Mouse (Mus musculus): Measurements from ENCODE around the gene Psmc1. TPM values are rescaled to one million over a fixed set of nuclear protein-coding genes. Genes with fewer than 3 reads are reported as not detected.

Gene Psmc1
- polyA plus RNA-seq, 1 experiment from 2014 or later = 236 TPM

- TF ChIP-seq CTCF (IDR thresholded peaks at IDR 0.05; ENCODE audit: low read depth) = peak; percentile 79
- H3K4me2 ChIP-seq (ENCODE audit: low read length) = no peak overlapping the region
- no peak overlapping the region for H3K9ac ChIP-seq (ENCODE audit: low read depth, low read length)
- ATAC-seq (replicated peaks; ENCODE audit: low FRiP score, low read depth) (peak; percentile 51; the same call in 1 of the 2 replicates), DNase-seq (ENCODE audit: low spot score) (peak; percentile 85)
- no peaks in the 10 kb centered on the region for H3K36me3 ChIP-seq (ENCODE audit: insufficient read depth, low read length)
- H3K27ac ChIP-seq = no peak overlapping the region
- H3K9me3 ChIP-seq (replicated peaks; ENCODE audit: low read length) = no peaks in the 10 kb centered on the region
- 11% methylated on average over 3 of the region's 3 CpGs for WGBS
- no peak overlapping the region for H3K4me3 ChIP-seq (replicated peaks; ENCODE audit: low read depth, low read length)
- H3K27me3 ChIP-seq (ENCODE audit: insufficient read depth, low read length) = no peaks in the 10 kb centered on the region
- H3K4me1 ChIP-seq (replicated peaks; ENCODE audit: insufficient read depth, low read length) = no peaks in the 10 kb centered on the region
Observed at GRCm38 (mm10) chr12:100166177-100166576, 56.2 kb downstream of the Psmc1 start.

- Histone ChIP-seq H3K9me3 (replicated peaks; ENCODE audit: low read length) (no peaks in the 10 kb centered on the region), H3K4me1 (replicated peaks; ENCODE audit: insufficient read depth, low read length) (no peaks in the 10 kb centered on the region), H3K27me3 (ENCODE audit: insufficient read depth, low read length) (no peaks in the 10 kb centered on the region), H3K4me3 (replicated peaks; ENCODE audit: low read depth, low read length) (no peak overlapping the region), H3K27ac (no peak overlapping the region), H3K36me3 (ENCODE audit: insufficient read depth, low read length) (no peaks in the 10 kb centered on the region), H3K4me2 (ENCODE audit: low read length) (no peak overlapping the region), H3K9ac (ENCODE audit: low read depth, low read length) (no peak overlapping the region)
- 84% methylated on average over 8 of the region's 8 CpGs for WGBS
- DNase-seq (ENCODE audit: low spot score) = no peak
- TF ChIP-seq CTCF (IDR thresholded peaks at IDR 0.05; ENCODE audit: low read depth) = no peak
- no peak for ATAC-seq (replicated peaks; ENCODE audit: low FRiP score, low read depth)
Observed at GRCm38 (mm10) chr12:100166939-100167338, 57.0 kb downstream of the Psmc1 start.

- no peak overlapping the region for H3K4me3 ChIP-seq (replicated peaks; ENCODE audit: low read depth, low read length)
Observed at GRCm38 (mm10) chr12:100167502-100167901, 57.5 kb downstream of the Psmc1 start.

GRCm38 (mm10) chr12:100167931-100168871, 58.2 kb downstream of the Psmc1 start:
- Histone ChIP-seq H3K9me3 (replicated peaks; ENCODE audit: low read length) (no peaks in the 10 kb centered on the region), H3K27me3 (ENCODE audit: insufficient read depth, low read length) (no peaks in the 10 kb centered on the region), H3K27ac (peak overlapping the region; percentile 75), H3K9ac (ENCODE audit: low read depth, low read length) (0 out of 2 replicates have a peak overlapping the region, but pooled peaks have one; percentile 18), H3K36me3 (ENCODE audit: insufficient read depth, low read length) (no peaks in the 10 kb centered on the region), H3K4me3 (replicated peaks; ENCODE audit: low read depth, low read length) (peak overlapping the region; percentile 22), H3K4me1 (replicated peaks; ENCODE audit: insufficient read depth, low read length) (no peaks in the 10 kb centered on the region), H3K4me2 (ENCODE audit: low read length) (peak overlapping the region; percentile 63)
- ATAC-seq (replicated peaks; ENCODE audit: low FRiP score, low read depth) = peak; percentile 74
- DNase-seq (ENCODE audit: low spot score) = peak; percentile 62
- 9% methylated on average over 27 of the region's 28 CpGs for WGBS
- TF ChIP-seq CTCF (IDR thresholded peaks at IDR 0.05; ENCODE audit: low read depth) = no peak

More at GRCm38 (mm10) chr12:100167502-100167901, 57.5 kb downstream of the Psmc1 start:
- ATAC-seq (replicated peaks; ENCODE audit: low FRiP score, low read depth) (no peak), DNase-seq (ENCODE audit: low spot score) (no peak)
- H3K4me2 ChIP-seq (ENCODE audit: low read length) = 0 out of 2 replicates have a peak overlapping the region, but pooled peaks have one; percentile 63
- H3K27me3 ChIP-seq (ENCODE audit: insufficient read depth, low read length) = no peaks in the 10 kb centered on the region
- no peaks in the 10 kb centered on the region for H3K36me3 ChIP-seq (ENCODE audit: insufficient read depth, low read length)
- WGBS = 78% methylated on average over 1 of the region's 1 CpGs
- no peaks in the 10 kb centered on the region for H3K9me3 ChIP-seq (replicated peaks; ENCODE audit: low read length)
- no peak overlapping the region for H3K9ac ChIP-seq (ENCODE audit: low read depth, low read length)
- H3K27ac ChIP-seq = 0 out of 2 replicates have a peak overlapping the region, but pooled peaks have one; percentile 75
- TF ChIP-seq CTCF (IDR thresholded peaks at IDR 0.05; ENCODE audit: low read depth) = no peak
- H3K4me1 ChIP-seq (replicated peaks; ENCODE audit: insufficient read depth, low read length) = no peaks in the 10 kb centered on the region

- Histone ChIP-seq H3K27ac (no peak overlapping the region), H3K27me3 (ENCODE audit: insufficient read depth, low read length) (no peaks in the 10 kb centered on the region), H3K36me3 (ENCODE audit: insufficient read depth, low read length) (no peaks in the 10 kb centered on the region), H3K9me3 (replicated peaks; ENCODE audit: low read length) (no peaks in the 10 kb centered on the region), H3K4me1 (replicated peaks; ENCODE audit: insufficient read depth, low read length) (no peaks in the 10 kb centered on the region), H3K4me2 (ENCODE audit: low read length) (no peak overlapping the region), H3K4me3 (replicated peaks; ENCODE audit: low read depth, low read length) (no peak overlapping the region), H3K9ac (ENCODE audit: low read depth, low read length) (no peak overlapping the region)
- 70% methylated on average over 7 of the region's 7 CpGs for WGBS
- ATAC-seq (replicated peaks; ENCODE audit: low FRiP score, low read depth) (no peak), DNase-seq (ENCODE audit: low spot score) (no peak)
- TF ChIP-seq CTCF (IDR thresholded peaks at IDR 0.05; ENCODE audit: low read depth) = no peak
Observed at GRCm38 (mm10) chr12:100172481-100172880, 62.5 kb downstream of the Psmc1 start.

Other genes with a start within 250 kb of the Psmc1 start
- 6.8 and 8.3 TPM in 2 replicates for gene Efcab11, start 225.7 kb upstream of the Psmc1 start, polyA plus RNA-seq (2015; fragmentation: Nextera tagmentation; extraction: Ambion mirVana)
- gene Tdp1, start 225.6 kb upstream of the Psmc1 start, polyA plus RNA-seq (2015; fragmentation: Nextera tagmentation; extraction: Ambion mirVana) = 31.3 and 37.9 TPM in 2 replicates
- 0.11 and 0.16 TPM in 2 replicates for gene Kcnk13, start 145.7 kb upstream of the Psmc1 start, polyA plus RNA-seq (2015; fragmentation: Nextera tagmentation; extraction: Ambion mirVana)
- gene Nrde2, start 49.5 kb downstream of the Psmc1 start, polyA plus RNA-seq (2015; fragmentation: Nextera tagmentation; extraction: Ambion mirVana) = 17.2 and 18.6 TPM in 2 replicates
- gene Calm1, start 89.3 kb downstream of the Psmc1 start, polyA plus RNA-seq (2015; fragmentation: Nextera tagmentation; extraction: Ambion mirVana) = 1,372 and 1,376 TPM in 2 replicates